ENCODE assay signal across 9 mouse cellular contexts in genomic region chr12:15416180-15416766, GRCm38 (mm10).
A peak's percentile ranks its signal among the peaks of the same experiment; 100 is the strongest.
DNase-seq lines count a peak whose midpoint lies in the region; ATAC-seq and TF ChIP-seq lines count a peak whose summit lies in the region.
"Had no signal": no experiment of that assay in that cellular context is flagged by ENCODE, and none has a peak within 500 bp of the region (broad histone marks: within the 10 kb centered on the region; RNA-seq: fewer than 3 reads in every experiment).

No protein-coding gene starts in this region.

- H3K9ac ChIP-seq in embryonic facial prominence, embryonic 11.5 days (replicated peaks; ENCODE audit: low read length): no peak overlapping the region
- no peak overlapping the region for H3K9ac ChIP-seq in limb, embryonic 14.5 days (ENCODE audit: low read depth, low read length, severe bottlenecking)
- H3K9ac ChIP-seq in midbrain, postnatal 0 days (replicated peaks; ENCODE audit: low read length, poor library complexity, severe bottlenecking): no peak overlapping the region

- H3K9me3 ChIP-seq in embryonic facial prominence, embryonic 11.5 days (replicated peaks; ENCODE audit: control insufficient read depth, low read length): no peaks in the 10 kb centered on the region
- no peaks in the 10 kb centered on the region for H3K9me3 ChIP-seq in embryonic facial prominence, embryonic 10.5 days
- no peaks in the 10 kb centered on the region for H3K9me3 ChIP-seq in limb, embryonic 14.5 days (ENCODE audit: control insufficient read depth, low read length)
- no peaks in the 10 kb centered on the region for H3K9me3 ChIP-seq in limb, embryonic 10.5 days (replicated peaks)
- H3K9me3 ChIP-seq in midbrain, postnatal 0 days (ENCODE audit: low read length): no peaks in the 10 kb centered on the region

- ATAC-seq in embryonic facial prominence, embryonic 11.5 days (replicated peaks; ENCODE audit: insufficient number of reproducible peaks, low FRiP score, low TSS enrichment, low read depth): no peak
- no peak for ATAC-seq in limb, embryonic 14.5 days (ENCODE audit: low FRiP score, low read depth)
- no peak for ATAC-seq in midbrain, postnatal 0 days (ENCODE audit: low FRiP score)

- no peaks in the 10 kb centered on the region for H3K36me3 ChIP-seq in embryonic facial prominence, embryonic 11.5 days (replicated peaks; ENCODE audit: control insufficient read depth, insufficient read depth, low read depth, low read length)
- H3K36me3 ChIP-seq in embryonic facial prominence, embryonic 10.5 days (replicated peaks): no peaks in the 10 kb centered on the region
- H3K36me3 ChIP-seq in limb, embryonic 14.5 days (ENCODE audit: control insufficient read depth, insufficient read depth, low read length): no peaks in the 10 kb centered on the region
- H3K36me3 ChIP-seq in limb, embryonic 10.5 days: no peaks in the 10 kb centered on the region
- H3K36me3 ChIP-seq in midbrain, postnatal 0 days (ENCODE audit: insufficient read depth, low read length): no peaks in the 10 kb centered on the region

- DNase-seq in embryonic facial prominence, embryonic 11.5 days (ENCODE audit: low spot score): peak; percentile 66
- DNase-seq in embryonic facial prominence, embryonic 10.5 days (ENCODE audit: low spot score): no peak
- peak; percentile 60 for DNase-seq in limb, embryonic 14.5 days (ENCODE audit: low spot score)
- DNase-seq in limb, embryonic 10.5 days (ENCODE audit: low spot score): no peak
- DNase-seq in embryo, embryonic 10.5 days (ENCODE audit: low spot score): peak; percentile 71
- peak; percentile 82 for DNase-seq in midbrain, postnatal 0 days (ENCODE audit: low spot score)
- no peak for DNase-seq in yolk sac, embryonic 10.5 days (ENCODE audit: low spot score)
- no peak for DNase-seq in spleen, adult 12 weeks (ENCODE audit: low spot score)
- DNase-seq: gastrocnemius, postnatal 14 days had no signal

- no peaks in the 10 kb centered on the region for H3K27me3 ChIP-seq in embryonic facial prominence, embryonic 11.5 days (ENCODE audit: control insufficient read depth, insufficient read depth, low read length)
- no peaks in the 10 kb centered on the region for H3K27me3 ChIP-seq in embryonic facial prominence, embryonic 10.5 days (replicated peaks; ENCODE audit: low read depth, poor library complexity, severe bottlenecking)
- no peaks in the 10 kb centered on the region for H3K27me3 ChIP-seq in limb, embryonic 14.5 days (ENCODE audit: control insufficient read depth, insufficient read depth, low read length)
- no peaks in the 10 kb centered on the region for H3K27me3 ChIP-seq in limb, embryonic 10.5 days (ENCODE audit: low read depth, poor library complexity, severe bottlenecking)
- no peaks in the 10 kb centered on the region for H3K27me3 ChIP-seq in midbrain, postnatal 0 days (ENCODE audit: insufficient read depth, low read length)

- peak; percentile 80 for TF ChIP-seq CTCF in midbrain, postnatal 0 days (IDR thresholded peaks at IDR 0.05)

- 32% methylated on average over 4 of the region's 4 CpGs for WGBS in embryonic facial prominence, embryonic 11.5 days
- WGBS in embryonic facial prominence, embryonic 10.5 days: 29% methylated on average over 4 of the region's 4 CpGs
- 14% methylated on average over 4 of the region's 4 CpGs for WGBS in limb, embryonic 14.5 days
- WGBS in limb, embryonic 10.5 days: 31% methylated on average over 4 of the region's 4 CpGs
- 11% methylated on average over 4 of the region's 4 CpGs for WGBS in midbrain, postnatal 0 days

- H3K4me3 ChIP-seq in embryonic facial prominence, embryonic 11.5 days (ENCODE audit: low read depth, low read length): no peak overlapping the region
- H3K4me3 ChIP-seq in embryonic facial prominence, embryonic 10.5 days: no peak overlapping the region
- no peak overlapping the region for H3K4me3 ChIP-seq in limb, embryonic 14.5 days (replicated peaks; ENCODE audit: low read length)
- no peak overlapping the region for H3K4me3 ChIP-seq in limb, embryonic 10.5 days
- no peak overlapping the region for H3K4me3 ChIP-seq in midbrain, postnatal 0 days (ENCODE audit: low read depth, low read length)

- H3K27ac ChIP-seq in embryonic facial prominence, embryonic 11.5 days (replicated peaks; ENCODE audit: low read depth, low read length): no peak overlapping the region
- no peak overlapping the region for H3K27ac ChIP-seq in embryonic facial prominence, embryonic 10.5 days (replicated peaks)
- no peak overlapping the region for H3K27ac ChIP-seq in limb, embryonic 14.5 days (replicated peaks; ENCODE audit: low read depth, low read length)
- no peak overlapping the region for H3K27ac ChIP-seq in limb, embryonic 10.5 days
- H3K27ac ChIP-seq in midbrain, postnatal 0 days (ENCODE audit: low read depth, low read length): no peak overlapping the region

- H3K4me2 ChIP-seq in embryonic facial prominence, embryonic 11.5 days (ENCODE audit: low read depth, low read length): no peak overlapping the region
- H3K4me2 ChIP-seq in limb, embryonic 14.5 days (replicated peaks; ENCODE audit: low read depth, low read length, severe bottlenecking): no peak overlapping the region
- H3K4me2 ChIP-seq in midbrain, postnatal 0 days (ENCODE audit: low read depth, low read length, poor library complexity, severe bottlenecking): no peak overlapping the region

- no peak for TF ChIP-seq POLR2A in limb, embryonic 14.5 days (IDR thresholded peaks at IDR 0.05; ENCODE audit: borderline replicate concordance, extremely low read depth, insufficient read depth, insufficient read length)

- H3K4me1 ChIP-seq in embryonic facial prominence, embryonic 11.5 days (ENCODE audit: control insufficient read depth, insufficient read depth, low read length): no peaks in the 10 kb centered on the region
- H3K4me1 ChIP-seq in embryonic facial prominence, embryonic 10.5 days: no peaks in the 10 kb centered on the region
- H3K4me1 ChIP-seq in limb, embryonic 14.5 days (ENCODE audit: control insufficient read depth, insufficient read depth, low read length): no peaks in the 10 kb centered on the region
- H3K4me1 ChIP-seq in limb, embryonic 10.5 days: no peaks in the 10 kb centered on the region
- no peaks in the 10 kb centered on the region for H3K4me1 ChIP-seq in midbrain, postnatal 0 days (ENCODE audit: insufficient read depth, low read length)

Comparison
In these comparisons a context has a peak if more than half of its experiments do, and no peak if none do; other contexts are left out.
1. DNase-seq: peak in embryonic facial prominence, embryonic 11.5 days (single experiment), limb, embryonic 14.5 days (single experiment), embryo, embryonic 10.5 days (single experiment) and midbrain, postnatal 0 days (single experiment); none in embryonic facial prominence, embryonic 10.5 days (single experiment), limb, embryonic 10.5 days (single experiment), yolk sac, embryonic 10.5 days (single experiment) and spleen, adult 12 weeks (single experiment).